Mouse (Mus musculus): ENCODE data around the gene App.
A peak's percentile ranks its signal among the peaks of the same experiment; 100 is the strongest.

Gene App

DNA sequence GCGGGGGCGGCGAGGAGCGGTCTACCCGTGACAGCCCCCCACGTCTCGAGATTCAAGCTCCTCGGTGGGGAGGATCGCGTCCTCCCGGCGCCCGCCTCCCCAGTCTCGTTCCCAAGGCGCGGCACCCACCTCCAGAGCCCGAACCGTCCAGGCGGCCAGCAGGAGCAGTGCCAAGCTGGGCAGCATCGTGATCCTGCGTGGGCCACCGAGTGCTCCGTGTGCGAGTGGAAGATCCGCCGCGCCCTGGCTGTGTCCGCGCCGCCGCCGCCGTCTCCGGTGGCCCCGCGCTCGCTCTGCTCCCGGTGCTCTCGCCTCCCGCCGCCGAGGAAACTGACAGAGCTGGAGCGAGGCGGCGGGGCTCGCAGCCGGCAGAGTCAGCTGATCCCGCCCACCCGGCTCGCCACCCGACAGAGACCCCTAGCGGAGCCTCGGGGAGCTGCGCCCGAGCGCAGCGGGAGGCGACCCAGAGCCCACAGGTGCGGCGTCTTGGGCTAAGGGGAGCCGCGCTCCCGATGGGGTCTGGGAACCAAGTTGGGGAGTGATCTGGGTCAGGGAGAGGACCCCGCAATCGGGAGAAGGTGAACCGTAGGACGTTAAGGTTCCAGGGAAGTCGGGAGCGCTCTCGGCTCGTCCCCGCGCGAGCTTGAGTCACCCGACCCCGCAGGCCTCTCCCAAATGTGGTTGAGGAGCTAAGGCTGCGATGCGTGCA lies at the start of gene App:
App (minus strand) TSS at position 394 of the 709 bp plus-strand sequence.
- DNase-seq (ENCODE audit: low spot score) = peak; percentile 83

DNA sequence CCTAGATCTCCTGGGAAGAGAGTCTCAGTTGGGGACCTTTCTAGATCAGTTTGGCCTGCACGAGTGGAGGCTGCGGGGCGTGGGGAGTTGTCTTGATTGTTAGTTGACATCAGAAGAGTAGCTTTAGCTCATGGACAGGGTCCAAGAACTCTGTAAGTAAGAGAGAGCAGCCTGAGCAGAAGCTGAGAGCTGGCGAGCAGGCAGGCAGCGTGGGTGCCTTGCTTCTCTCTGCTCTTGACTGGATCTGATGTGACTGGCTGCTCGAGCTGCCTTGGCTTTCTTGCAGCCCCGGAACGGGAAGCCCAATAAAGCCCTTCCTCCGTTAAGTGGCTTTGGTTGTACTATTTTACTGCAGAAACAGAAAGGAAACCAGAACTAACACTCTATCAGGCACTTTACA lies 42.3 kb upstream of the App start:
- no peak for DNase-seq (ENCODE audit: low spot score)

DNA sequence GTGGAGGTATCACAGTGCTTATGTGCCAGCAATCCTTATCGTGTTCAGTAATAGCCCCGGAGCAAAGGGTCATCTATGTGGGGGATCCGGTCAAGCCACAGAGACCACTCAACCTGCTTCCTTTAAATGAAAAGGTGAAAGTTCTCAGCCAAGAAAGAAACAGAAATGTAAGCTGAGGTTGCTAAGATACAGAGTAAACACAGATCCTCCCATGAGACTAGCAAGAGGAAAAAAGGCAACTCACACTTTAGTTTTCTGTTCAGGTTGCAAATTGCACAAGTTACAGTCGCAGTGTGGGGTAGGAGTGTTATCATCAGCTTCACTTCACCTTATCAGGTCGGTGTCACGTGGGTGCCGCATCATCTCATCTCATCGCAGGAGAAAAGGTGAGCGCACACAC lies 41.6 kb upstream of the App start:
- DNase-seq (ENCODE audit: low spot score) = no peak

GRCm38 (mm10) chr16:85195622-85196021 lies 22.1 kb upstream of the App start:
- no peak for DNase-seq (ENCODE audit: low spot score)

- no peak for DNase-seq (ENCODE audit: low spot score)
Observed at GRCm38 (mm10) chr16:85195167-85195566, 21.6 kb upstream of the App start.

DNA sequence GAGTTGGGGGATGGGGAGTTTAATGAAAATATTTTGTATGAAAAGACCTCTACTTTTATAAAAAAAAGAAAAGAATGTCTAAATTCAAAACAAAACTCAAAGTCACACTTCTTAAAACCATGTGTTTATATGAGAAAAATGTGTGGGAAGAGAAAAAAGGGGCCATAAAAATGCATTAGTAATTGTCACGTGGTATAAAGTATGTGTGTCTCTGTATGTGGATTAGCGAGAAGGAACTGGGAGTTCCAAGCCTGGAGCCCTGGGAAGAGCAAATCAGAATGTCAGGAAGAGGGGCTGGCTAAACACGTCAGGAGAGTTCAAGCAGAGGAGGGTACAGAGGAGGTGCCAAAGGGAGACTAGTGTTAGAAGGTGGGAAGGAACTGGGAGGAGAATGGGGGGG lies 7.9 kb upstream of the App start:
- no peak for DNase-seq (ENCODE audit: low spot score)

- no peak for DNase-seq (ENCODE audit: low spot score)
Observed at GRCm38 (mm10) chr16:85180710-85181109, 7.1 kb upstream of the App start.

- no peak for DNase-seq (ENCODE audit: low spot score)
Observed at GRCm38 (mm10) chr16:85176666-85177065, 3.1 kb upstream of the App start.

GRCm38 (mm10) chr16:85172571-85173372 lies 794 bp downstream of the App start:
- DNase-seq (ENCODE audit: low spot score) = peak; percentile 57

GRCm38 (mm10) chr16:85171976-85172570 lies 1.5 kb downstream of the App start:
- peak; percentile 53 for DNase-seq (ENCODE audit: low spot score)

DNA sequence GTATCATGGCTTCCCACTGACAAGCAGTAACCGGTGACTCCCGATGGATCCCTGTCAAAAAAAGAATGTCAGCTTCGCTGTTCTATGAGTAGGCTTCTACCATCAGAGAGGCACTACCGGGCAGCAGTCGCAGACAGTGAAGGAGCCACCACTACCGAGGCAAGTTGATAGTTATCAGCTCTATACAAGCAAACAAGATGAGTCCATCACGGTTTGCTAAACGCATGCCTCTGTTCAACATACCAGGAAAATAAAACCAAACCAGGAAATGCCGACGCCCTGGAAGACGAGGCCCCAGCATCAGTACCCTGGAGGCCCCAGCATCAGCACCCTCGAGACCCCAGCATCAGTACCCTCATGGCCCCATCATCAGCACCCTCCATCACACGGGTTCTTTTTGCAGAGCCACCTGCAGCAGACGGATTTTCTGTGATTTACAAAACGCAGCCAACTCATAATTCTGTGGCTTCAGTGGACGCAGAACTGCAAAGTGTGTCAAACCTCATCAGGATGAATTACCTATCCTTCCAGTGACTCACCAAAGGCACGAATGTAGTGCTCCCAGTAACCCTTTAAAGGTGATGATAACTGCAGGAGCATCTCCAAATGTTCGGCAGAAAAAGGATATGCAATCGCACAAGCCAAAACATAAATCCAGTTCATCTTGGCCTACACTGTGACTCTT lies 2.6 kb downstream of the App start:
- no peak for DNase-seq (ENCODE audit: low spot score)

DNA sequence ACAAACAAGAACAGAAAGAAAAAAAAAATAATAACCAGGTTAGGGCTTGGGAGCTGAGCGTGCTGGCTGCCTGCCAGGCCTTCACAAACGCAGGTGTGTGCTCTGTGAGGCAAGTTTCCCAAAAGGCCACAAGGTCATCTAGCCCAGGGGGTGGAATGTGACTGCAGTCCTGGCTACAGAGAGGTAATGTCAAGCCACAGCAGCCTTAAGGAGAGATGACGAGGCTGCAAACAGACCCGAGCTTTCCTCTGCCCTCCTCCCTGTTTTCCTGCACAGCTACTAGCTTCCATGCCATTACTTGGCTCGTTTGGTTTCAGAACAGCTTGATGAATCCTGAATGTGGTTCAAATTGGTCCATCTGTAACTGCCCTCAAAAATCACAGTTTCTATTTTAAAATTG lies 4.7 kb downstream of the App start:
- no peak for DNase-seq (ENCODE audit: low spot score)

GRCm38 (mm10) chr16:85166205-85166604 lies 7.4 kb downstream of the App start:
- no peak for DNase-seq (ENCODE audit: low spot score)

DNA sequence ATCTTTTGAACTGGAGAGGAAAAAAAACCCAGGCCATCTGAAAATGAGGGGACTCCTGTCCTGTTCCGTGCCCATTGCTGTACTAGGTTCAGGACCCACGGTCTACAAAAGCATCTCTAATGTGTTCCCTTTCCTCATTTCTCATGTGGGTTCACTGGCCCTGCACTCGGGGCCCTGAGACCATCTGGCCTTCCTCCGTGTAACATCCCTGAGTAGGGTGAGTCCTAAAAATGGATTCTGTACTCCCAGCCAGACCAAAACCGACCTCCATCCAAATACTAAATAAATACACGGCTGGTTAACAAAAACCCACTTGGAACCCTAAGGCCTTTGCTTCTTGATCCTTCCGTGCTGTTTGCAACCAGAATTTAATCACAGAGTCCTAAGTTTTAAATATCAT lies 7.9 kb downstream of the App start:
- DNase-seq (ENCODE audit: low spot score) = no peak

DNA sequence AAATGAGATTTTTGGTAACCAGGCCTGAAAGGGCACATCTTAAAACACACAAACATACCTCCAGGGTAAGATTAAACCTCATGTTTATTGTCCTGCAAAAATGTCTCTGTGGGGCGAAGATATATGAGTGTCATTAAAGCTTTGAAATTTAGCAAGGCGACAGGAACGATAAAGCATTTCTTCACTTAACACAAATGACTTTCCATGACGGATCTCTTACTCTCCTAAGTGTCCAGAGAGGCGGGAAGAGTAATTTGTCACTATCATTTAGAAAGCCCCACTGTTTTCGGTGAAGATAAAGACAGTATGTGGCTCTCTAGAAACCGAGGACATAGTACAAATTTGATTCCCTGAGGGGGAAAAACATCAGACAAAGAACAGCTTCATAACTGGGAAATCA lies 8.4 kb downstream of the App start:
- DNase-seq (ENCODE audit: low spot score) = no peak

DNA sequence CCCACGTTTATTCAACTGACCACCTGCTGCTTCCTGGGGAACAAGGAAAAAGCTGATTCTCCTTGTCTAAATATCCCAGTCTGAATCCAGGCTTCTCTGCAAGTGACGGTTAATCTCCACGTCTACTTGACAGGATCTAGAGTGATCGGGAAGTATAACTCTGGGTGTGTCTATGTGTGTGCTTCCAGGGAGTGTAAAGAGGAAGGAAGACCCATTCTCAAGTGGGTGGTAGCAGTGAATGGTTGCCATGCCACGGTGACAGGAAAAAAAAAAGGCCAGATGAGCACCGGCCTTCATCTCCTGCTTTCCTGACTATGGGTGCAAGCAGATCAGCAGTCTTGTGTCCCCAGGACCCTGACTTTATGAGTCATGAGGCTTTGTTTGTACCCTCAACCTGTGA lies 10.8 kb downstream of the App start:
- DNase-seq (ENCODE audit: low spot score) = no peak

DNA sequence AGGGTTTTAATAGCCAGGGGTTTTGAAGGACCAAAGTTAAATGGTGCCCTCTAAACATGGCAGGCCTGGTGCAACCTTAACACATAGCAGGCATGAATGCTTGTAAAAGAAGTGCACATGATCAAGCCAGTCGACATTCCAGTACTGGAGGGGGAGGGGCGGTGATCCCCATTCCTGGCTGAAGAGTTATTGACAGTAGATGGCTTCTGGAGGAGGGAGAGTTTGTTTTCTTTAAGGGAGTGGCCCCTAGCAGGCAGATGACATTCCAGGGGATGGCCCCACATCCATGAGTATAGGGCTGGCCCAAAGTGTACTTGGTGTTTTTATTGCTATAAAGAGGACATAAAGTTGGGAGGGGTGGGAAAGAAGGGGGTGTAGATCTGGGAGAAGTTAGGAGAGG lies 13.4 kb downstream of the App start:
- no peak for DNase-seq (ENCODE audit: low spot score)

- DNase-seq (ENCODE audit: low spot score) = no peak
Observed at GRCm38 (mm10) chr16:85157796-85158546, 15.6 kb downstream of the App start.

DNA sequence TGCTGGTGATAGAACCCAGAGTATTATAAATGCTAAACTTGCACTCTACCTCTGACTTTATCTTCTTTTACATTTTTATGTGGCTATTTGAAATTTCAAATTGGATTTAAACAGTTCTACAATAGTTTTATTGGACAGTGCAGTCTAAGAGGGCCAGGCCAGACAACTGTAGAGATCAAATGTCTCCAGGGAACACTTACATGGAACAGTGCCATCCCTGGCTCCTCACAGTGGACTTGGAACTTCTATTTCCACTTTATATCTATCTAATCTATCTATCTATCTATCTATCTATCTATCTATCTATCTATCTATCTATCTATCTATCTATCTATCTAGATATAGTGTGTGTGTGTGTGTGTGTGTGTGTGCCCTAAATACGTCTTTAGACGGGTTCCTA lies 16.4 kb downstream of the App start:
- DNase-seq (ENCODE audit: low spot score) = peak; percentile 42

DNA sequence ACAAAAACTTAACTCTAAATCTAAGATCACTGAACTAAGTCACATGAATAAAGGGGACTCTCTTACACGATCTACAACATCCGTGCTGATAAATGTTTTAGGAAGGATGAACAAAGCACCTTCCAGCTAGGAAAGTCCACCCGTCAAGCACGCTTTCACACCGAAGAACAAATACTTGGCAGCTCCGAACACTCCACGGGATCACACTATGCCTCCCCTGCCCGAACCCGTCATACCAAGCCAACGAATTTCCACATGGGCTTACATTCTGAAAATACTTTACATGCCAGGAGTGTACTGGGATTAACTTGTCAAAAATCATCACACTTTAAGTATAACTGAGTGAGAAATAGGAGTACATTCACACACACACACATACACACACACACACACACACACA lies 17.7 kb downstream of the App start:
- DNase-seq (ENCODE audit: low spot score) = no peak

DNA sequence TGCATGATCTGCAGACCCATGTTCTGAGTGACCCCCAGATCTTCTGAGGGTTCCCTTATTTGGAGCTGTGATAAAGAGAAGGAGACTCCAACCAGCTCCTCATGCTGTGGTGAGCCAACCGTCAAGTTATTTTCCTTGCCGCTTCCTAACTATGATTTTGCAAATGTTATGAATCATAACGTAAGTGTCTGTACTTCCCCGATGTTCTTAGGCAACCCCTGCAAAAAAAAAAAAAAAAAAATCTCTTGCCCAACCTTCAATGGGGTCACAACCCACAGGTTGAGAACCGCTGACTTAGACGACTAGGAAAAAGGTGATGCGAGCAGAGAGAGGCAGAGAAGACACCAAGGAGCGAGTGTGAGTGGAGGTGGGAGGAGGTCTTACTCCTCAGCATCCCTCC lies 21.1 kb downstream of the App start:
- no peak for DNase-seq (ENCODE audit: low spot score)

GRCm38 (mm10) chr16:85151681-85152080 lies 21.9 kb downstream of the App start:
- no peak for DNase-seq (ENCODE audit: low spot score)
